Mouse (Mus musculus): Measurements from ENCODE around the gene 1700067K01Rik. TPM values are rescaled to one million over a fixed set of nuclear protein-coding genes. Genes with fewer than 3 reads are reported as not detected.
"Not testable (repeated sequence)": the region's sequence is repeated elsewhere in the genome, so short reads cannot be mapped to it uniquely, and the experiment has no call there.

The 1700067K01Rik gene
- total RNA-seq, 2 experiments from 2014 or later: not detected

DNA sequence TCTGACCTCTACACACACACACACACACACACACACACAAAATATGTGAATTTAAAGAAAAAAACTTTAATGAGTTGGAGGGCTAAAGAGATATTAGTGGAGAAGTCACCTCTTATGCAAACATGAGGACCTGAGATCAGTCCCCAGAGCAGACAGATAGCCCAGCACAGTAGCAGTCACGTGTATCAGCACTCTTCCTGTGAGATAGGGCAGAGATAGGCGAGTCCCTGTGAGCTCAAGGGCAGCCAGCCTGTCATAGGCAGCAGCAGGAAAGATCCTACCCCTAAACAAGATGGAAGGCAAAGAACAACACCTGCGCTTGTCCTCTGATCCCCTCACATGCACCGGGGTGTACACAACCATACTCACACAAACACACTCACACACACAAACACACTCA, 18.9 kb upstream of the 1700067K01Rik start:
- DNase-seq (ENCODE audit: low spot score): no peak

GRCm38 (mm10) chr8:83983222-83983621, 18.1 kb upstream of the 1700067K01Rik start:
- not testable (repeated sequence) for DNase-seq (ENCODE audit: low spot score)

- no peak for DNase-seq (ENCODE audit: low spot score)
Observed at GRCm38 (mm10) chr8:83989243-83989642, 12.1 kb upstream of the 1700067K01Rik start.

DNA sequence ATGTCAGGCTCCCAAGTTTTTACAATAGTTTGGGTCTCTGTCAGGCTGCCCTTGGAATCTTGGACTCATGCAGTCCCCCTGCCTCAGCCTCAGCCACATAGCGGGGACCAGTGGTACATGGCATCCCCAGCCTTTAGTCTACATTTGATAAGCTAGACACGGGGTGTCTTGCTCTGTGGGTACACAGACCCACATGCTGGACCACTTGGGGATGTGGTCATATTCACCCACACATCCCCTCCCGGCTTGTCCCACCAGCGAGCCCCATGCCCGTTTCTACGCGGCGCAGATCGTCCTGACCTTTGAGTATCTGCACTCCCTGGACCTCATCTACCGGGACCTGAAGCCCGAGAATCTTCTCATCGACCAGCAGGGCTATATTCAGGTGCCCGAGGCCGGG, 11.1 kb upstream of the 1700067K01Rik start:
- DNase-seq (ENCODE audit: low spot score): no peak

DNA sequence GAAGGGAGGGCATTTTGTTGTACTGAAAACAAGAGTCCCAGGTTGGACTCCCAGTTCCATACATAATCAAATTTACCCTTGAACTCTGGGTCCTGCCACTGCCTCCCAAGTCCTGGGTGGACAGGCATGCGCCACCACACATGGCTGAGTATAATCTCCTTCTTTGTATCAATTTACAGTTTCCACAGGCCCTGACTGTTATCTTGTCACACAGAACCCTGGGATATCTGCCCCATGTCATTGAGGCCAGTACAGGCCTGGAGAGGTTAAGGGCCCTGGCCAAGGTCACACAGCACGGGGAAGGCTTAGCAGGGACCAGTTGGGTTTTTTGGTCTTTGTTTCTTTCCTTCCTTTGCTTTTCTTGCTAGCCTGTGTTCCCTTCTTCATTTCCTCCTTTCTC, 8.8 kb upstream of the 1700067K01Rik start:
- DNase-seq (ENCODE audit: low spot score): no peak

- no peak for DNase-seq (ENCODE audit: low spot score)
Observed at GRCm38 (mm10) chr8:83994030-83994429, 7.3 kb upstream of the 1700067K01Rik start.

- DNase-seq (ENCODE audit: low spot score): no peak
Observed at GRCm38 (mm10) chr8:83995973-83996372, 5.3 kb upstream of the 1700067K01Rik start.

DNA sequence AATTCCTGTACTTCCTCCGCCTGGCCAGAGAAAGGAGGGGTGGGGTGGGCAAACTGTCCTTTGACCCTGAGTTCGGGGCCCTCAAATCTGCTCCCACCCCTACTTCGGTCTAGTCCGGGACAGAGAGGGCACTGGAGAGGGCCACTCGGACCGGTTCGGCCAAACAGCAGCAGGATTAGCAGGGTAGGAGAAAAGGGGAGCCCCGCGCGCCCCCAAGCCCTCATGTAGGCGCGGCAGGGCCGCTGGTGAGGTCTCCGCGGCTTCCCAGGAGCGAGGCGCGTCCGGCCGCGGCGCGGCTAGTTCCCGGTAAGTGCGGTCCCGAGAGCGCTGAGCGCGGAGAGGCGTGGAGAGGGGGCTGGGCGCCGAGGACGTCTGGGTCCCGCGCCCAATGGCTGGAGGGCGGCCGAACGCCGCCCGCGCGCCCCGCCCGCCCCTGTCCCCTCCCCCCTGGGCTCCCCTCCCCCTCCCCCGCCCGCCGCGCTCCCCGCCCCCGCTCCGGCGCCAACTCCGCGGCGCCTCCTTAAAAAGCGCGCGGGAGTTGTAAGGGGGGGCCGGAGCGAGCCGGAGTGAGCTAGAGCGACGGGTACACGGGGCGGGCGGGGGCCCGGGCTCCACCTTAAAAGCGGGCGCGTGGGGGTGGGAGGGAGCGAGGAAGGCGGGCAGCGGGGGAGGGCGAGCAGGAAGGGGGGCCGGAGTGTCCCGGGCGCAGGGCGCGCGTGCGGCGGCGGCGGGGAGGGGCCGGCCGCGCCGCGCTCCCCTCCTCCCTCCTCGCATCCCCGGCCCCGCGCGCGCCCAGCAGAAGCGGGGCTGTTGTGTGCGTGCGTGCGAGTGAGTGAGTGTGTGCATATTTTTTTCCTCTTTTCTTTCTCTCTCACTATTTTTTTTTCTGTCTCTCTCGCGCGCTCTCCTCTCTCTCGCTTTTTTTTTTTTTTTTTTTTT, 4.5 kb upstream of the 1700067K01Rik start:
- DNase-seq (ENCODE audit: low spot score): peak; percentile 89

DNA sequence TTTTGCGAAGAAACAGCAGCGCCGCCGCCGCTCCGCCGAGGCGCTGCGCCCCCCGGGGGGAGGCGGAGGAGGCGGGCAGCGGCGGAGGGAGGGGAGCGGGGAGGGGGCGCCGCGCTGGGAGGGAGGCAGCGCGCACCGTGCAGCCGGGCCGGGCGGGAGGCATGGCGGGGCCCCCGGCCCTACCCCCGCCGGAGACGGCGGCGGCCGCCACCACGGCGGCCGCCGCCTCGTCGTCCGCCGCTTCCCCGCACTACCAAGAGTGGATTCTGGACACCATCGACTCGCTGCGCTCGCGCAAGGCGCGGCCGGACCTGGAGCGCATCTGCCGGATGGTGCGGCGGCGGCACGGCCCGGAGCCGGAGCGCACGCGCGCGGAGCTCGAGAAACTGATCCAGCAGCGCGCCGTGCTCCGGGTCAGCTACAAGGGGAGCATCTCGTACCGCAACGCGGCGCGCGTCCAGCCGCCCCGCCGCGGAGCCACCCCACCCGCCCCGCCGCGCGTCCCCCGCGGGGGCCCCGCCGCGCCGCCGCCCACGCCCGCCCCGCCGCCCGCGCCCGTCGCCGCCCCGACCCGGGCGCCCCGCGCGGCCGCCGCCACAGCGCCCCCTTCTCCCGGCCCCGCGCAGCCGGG, 3.7 kb upstream of the 1700067K01Rik start, which contains the start of gene Samd1:
Samd1 (plus strand) TSS at position 162 of the 631 bp plus-strand sequence.
- no peak for DNase-seq (ENCODE audit: low spot score)

- no peak for DNase-seq (ENCODE audit: low spot score)
Observed at GRCm38 (mm10) chr8:83998231-83999056, 2.9 kb upstream of the 1700067K01Rik start.

DNA sequence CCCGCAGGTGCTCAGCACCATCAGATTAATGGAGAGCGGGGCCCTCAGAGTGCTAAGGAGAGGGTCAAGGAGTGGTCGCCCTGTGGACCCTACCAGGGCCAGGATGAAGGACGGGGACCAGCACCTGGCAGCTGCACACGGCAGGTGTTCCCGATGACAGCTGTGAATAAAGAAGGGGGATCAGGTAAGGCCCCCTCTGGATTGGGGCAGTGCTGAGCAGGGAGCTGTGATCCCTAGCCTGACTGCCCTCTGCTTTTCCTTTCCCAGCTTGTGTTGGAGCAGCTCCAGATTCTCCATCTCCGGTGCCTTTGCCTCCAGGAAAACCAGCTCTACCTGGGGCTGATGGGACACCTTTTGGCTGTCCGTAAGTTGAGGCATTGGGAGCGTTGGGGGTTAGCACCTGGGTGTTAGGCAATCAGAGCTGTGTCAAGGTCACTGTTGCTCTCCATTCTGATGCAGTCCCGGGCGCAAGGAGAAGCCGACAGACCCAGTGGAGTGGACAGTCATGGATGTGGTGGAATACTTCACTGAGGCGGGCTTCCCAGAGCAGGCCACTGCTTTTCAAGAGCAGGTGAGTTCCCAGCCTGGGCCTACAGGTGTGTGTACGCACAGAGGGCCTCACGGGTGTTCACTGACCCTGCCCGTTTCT, 2.1 kb upstream of the 1700067K01Rik start:
- DNase-seq (ENCODE audit: low spot score): no peak

- DNase-seq (ENCODE audit: low spot score): no peak
Observed at GRCm38 (mm10) chr8:83999825-84000224, 1.5 kb upstream of the 1700067K01Rik start.

GRCm38 (mm10) chr8:84002957-84003611, 1.8 kb downstream of the 1700067K01Rik start:
- DNase-seq (ENCODE audit: low spot score): no peak

DNA sequence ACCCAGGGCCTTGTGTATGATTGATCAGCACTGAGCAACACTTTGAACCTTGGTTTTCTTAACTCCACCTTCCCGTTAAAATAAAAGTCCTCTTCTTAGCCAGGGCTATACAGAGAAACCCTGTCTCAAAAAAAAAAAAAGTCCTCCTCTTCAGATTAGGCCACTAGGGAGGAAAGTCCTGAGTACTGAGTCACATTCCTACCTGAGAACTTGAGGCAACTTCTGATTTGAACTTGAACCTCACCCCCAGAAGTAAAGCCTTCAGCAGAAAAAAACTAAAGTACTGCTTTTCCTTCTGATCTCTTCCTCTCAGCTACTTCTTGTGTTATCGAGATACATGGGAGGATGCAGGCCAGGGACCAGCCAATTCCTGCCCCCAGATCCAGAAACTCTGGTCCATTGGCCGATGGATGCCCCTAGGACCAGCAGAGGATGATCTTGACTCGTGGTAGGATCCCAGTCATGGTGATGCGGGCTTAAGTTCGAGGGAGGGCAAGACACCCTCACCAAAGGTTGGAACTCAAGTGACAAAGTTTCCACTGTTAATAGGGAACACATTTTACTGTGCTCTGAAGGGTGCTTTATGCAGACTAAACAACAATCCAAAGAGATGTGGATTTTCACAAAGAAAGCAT, 2.4 kb downstream of the 1700067K01Rik start:
- no peak for DNase-seq (ENCODE audit: low spot score)

- peak; percentile 96 for DNase-seq (ENCODE audit: low spot score)
Observed at GRCm38 (mm10) chr8:84004533-84005201, 3.4 kb downstream of the 1700067K01Rik start.

DNA sequence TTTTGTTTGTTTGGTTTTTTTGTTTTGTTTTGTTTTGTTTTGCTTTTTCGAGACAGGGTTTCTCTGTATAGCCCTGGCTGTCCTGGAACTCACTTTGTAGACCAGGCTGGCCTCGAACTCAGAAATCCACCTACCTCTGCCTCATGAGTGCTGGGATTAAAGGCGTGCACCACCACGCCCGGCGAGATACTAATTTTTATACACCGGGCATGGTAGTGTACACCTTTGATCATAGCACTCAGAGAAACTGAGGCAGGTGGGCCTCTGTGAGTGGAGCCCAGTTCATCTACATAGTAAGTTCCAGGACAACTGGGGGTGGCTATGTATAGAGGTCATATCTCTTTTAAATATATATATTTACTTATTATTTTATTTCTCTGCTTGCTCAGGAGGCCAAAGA, 4.2 kb downstream of the 1700067K01Rik start:
- DNase-seq (ENCODE audit: low spot score): not testable (repeated sequence)

- DNase-seq (ENCODE audit: low spot score): no peak
Observed at GRCm38 (mm10) chr8:84008362-84008761, 7.1 kb downstream of the 1700067K01Rik start.

GRCm38 (mm10) chr8:84009876-84010275, 8.6 kb downstream of the 1700067K01Rik start:
- peak; percentile 87 for DNase-seq (ENCODE audit: low spot score)

All from gastrocnemius, adult 18-20 months (tissue).